Mouse (Mus musculus) stomach, postnatal 0 days (tissue): ENCODE measurements around the gene Lamtor2. TPM values are rescaled to one million over a fixed set of nuclear protein-coding genes. Genes with fewer than 3 reads are reported as not detected.
A peak's percentile ranks its signal among the peaks of the same experiment; 100 is the strongest.

Source experiments
- ATAC-seq: fragments of 200-750 bp; cut with Nextera tagmentation; 2 replicates; pipeline ENCODE4 v1.8.0; 2017; ENCODE audit not compliant: low FRiP score, low TSS enrichment
- DNase-seq: peaks from one replicate; pipeline ENCODE4 v3.0.0-alpha.2; 2016; ENCODE audit warnings: low spot score
- H3K27ac ChIP-seq: fragments of 300-500 bp; sonication (generic); replicated peaks from 2 replicates; pipeline ENCODE4 v1.5.1; 2014; ENCODE audit warnings: mild to moderate bottlenecking, control low read depth
- H3K27me3 ChIP-seq: fragments of 300-500 bp; sonication (generic); 2 replicates; pipeline ENCODE4 v1.6.1; 2014; ENCODE audit warnings: low read length; ENCODE audit not compliant: control insufficient read depth, insufficient read depth
- H3K36me3 ChIP-seq: fragments of 300-500 bp; sonication (generic); 2 replicates; pipeline ENCODE4 v1.6.1; 2014; ENCODE audit warnings: low read length, mixed read lengths; ENCODE audit not compliant: control insufficient read depth, insufficient read depth
- H3K4me1 ChIP-seq: fragments of 300-500 bp; sonication (generic); replicated peaks from 2 replicates; pipeline ENCODE4 v1.6.1; 2014; ENCODE audit warnings: antibody characterized with exemption; ENCODE audit not compliant: control insufficient read depth, insufficient read depth
- H3K4me2 ChIP-seq: fragments of 300-500 bp; sonication (generic); replicated peaks from 2 replicates; pipeline ENCODE4 v1.6.1; 2014; ENCODE audit warnings: low read depth, mild to moderate bottlenecking, control low read depth, moderate library complexity
- H3K4me3 ChIP-seq: fragments of 300-500 bp; sonication (generic); 2 replicates; pipeline ENCODE4 v1.5.1; 2014; ENCODE audit warnings: low read depth, low read length, control low read depth
- H3K9ac ChIP-seq: fragments of 300-500 bp; sonication (generic); 2 replicates; pipeline ENCODE4 v1.6.1; 2014; ENCODE audit warnings: mild to moderate bottlenecking, low read length, control low read depth, mixed read lengths
- H3K9me3 ChIP-seq: fragments of 300-500 bp; sonication (generic); 2 replicates; pipeline ENCODE4 v1.6.1; 2016; ENCODE audit warnings: low read length; ENCODE audit not compliant: control insufficient read depth
- CTCF ChIP-seq: IDR thresholded peaks from 2 replicates; pipeline ENCODE4 v1.5.1; 2016; ENCODE audit warnings: antibody characterized with exemption, low read depth, mild to moderate bottlenecking, moderate library complexity
- EP300 ChIP-seq: optimal IDR thresholded peaks from 2 replicates; pipeline ENCODE3; 2016; ENCODE audit warnings: antibody characterized with exemption
- whole genome bisulfite sequencing: fragments of 180-500 bp; shearing (Covaris S2); extraction: QIAGEN DNeasy Blood & Tissue Kit; methylation state at CpG from one replicate; pipeline ENCODE4 v1.1.7; 2014; 5-methylcytosine and 5-hydroxymethylcytosine counted together
- polyA plus RNA-seq: library from polyadenylated mRNA; unstranded; fragments of >200 nt; fragmentation: Nextera tagmentation; extraction: Ambion mirVana; gene quantifications from 2 replicates; pipeline ENCODE4 v1.2.1, GENCODE M21; 2015

Lamtor2 gene
- polyA plus RNA-seq, 1 experiment from 2014 or later, result 157 TPM

DNA sequence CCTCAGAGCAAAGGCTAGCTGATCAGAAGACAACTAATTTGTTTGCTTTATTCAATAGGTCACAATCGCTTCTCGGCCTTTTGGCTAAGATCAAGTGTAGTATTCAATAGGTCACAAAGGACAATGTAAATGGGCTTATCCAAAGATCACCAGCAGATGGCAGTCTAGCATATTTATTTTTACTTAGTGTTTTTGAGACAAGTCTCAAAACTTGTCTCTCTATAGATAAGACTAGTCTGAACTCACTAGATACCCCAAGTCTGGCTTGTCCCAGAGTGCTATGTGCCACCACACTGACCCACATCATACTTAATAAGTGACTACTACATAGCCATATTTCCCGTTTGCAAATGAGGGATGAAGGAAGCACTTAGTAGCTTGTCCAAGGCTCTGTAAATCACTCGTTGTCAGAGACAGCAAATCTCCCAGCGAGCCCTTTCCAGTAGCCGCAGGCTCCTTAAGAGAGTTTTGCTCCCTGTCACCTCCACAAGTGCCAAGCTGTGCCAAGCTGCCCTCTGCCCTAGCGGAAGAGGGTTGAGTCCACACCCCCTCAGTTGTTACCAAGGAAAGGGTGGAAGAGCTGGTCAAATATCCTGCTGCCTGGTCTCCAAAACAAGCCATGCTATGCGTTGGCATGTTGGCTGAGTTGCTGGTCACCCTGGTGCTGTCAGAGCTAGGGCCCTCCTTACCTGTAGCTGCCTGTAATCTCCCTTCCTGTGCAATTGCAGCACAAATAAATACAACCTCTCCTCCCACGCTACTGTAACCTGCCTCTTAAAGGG lies 39.3 kb upstream of the Lamtor2 start:
- Histone ChIP-seq H3K4me3 (no peak overlapping the region; the same call in 1 of the 2 replicates), H3K9ac (peak overlapping the region; percentile 18; the same call in 1 of the 2 replicates), H3K9me3 (no peaks in the 10 kb centered on the region)

DNA sequence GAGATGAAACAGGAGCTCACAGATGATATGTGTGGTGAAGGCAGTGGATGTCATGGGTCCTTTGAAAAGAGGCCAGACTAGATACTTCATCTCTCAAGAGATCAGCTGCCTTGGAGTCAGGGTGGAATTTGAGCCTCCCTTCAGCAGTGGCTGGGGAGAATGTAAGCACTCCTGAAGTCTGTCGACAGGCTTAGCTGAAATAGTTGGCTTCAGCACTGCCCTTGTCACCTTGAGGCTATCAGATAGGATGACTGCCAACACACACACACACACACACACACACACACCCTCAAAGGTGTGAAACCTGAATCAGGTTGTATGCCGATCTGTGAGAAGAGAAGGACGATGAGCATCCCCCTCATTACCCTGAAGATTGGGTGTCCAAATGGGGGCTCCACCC lies 38.2 kb upstream of the Lamtor2 start:
- no peaks in the 10 kb centered on the region for H3K9me3 ChIP-seq
- no peaks in the 10 kb centered on the region for H3K27me3 ChIP-seq
- DNase-seq (peak; percentile 56), ATAC-seq (peak; percentile 45)
- no peak overlapping the region for H3K4me3 ChIP-seq
- H3K4me2 ChIP-seq, result no peak overlapping the region
- 32% methylated on average over 3 of the region's 3 CpGs for WGBS
- H3K36me3 ChIP-seq, result peaks cover 16% of the 10 kb centered on the region
- TF ChIP-seq EP300, result no peak
- H3K4me1 ChIP-seq, result peaks cover 7% of the 10 kb centered on the region; the same call in 1 of the 2 replicates
- no peak overlapping the region for H3K9ac ChIP-seq
- H3K27ac ChIP-seq, result no peak overlapping the region

More for the DNA sequence above, 39.3 kb upstream of the Lamtor2 start:
- Histone ChIP-seq H3K36me3 (peaks cover 11% of the 10 kb centered on the region), H3K27me3 (no peaks in the 10 kb centered on the region), H3K4me2 (peak overlapping the region; percentile 28), H3K4me1 (peaks cover 7% of the 10 kb centered on the region; the same call in 1 of the 2 replicates), H3K27ac (peak overlapping the region; percentile 49)
- 20% methylated on average over 9 of the region's 9 CpGs for WGBS
- DNase-seq (peak; percentile 56), ATAC-seq (peak; percentile 67)
- TF ChIP-seq EP300 (no peak), CTCF (peak; percentile 75)

DNA sequence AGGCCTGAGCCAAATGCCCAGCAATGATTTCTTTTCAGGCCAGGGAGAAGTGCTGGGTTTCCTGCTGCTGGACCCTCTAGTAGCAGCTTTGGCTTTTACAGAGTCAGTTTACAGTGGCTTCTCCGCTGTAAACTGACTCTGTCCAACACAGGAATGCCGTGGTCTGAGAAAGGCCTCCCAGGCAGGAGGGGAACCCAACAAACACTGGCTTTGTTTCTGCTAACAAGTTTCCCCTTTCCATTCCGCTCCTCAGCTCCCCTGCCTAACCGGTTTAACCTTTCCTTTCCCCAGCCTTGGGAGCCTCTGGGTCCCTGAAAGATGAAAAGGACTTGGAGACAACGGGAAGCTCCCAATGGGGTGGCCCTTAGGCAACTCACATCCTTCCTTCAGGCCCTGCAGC lies 37.4 kb upstream of the Lamtor2 start:
- H3K36me3 ChIP-seq, result peaks cover 16% of the 10 kb centered on the region
- H3K4me2 ChIP-seq, result no peak overlapping the region
- 25% methylated on average over 5 of the region's 5 CpGs for WGBS
- ATAC-seq (no peak), DNase-seq (peak; percentile 22)
- H3K9ac ChIP-seq, result no peak overlapping the region
- no peaks in the 10 kb centered on the region for H3K27me3 ChIP-seq
- H3K4me3 ChIP-seq, result no peak overlapping the region
- H3K27ac ChIP-seq, result no peak overlapping the region
- peaks cover 7% of the 10 kb centered on the region; the same call in 1 of the 2 replicates for H3K4me1 ChIP-seq
- H3K9me3 ChIP-seq, result no peaks in the 10 kb centered on the region
- TF ChIP-seq EP300 (no peak), CTCF (no peak)

GRCm38 (mm10) chr3:88586640-88587039 lies 33.8 kb upstream of the Lamtor2 start:
- Histone ChIP-seq H3K9ac (no peak overlapping the region), H3K27me3 (no peaks in the 10 kb centered on the region), H3K36me3 (peaks cover 21% of the 10 kb centered on the region), H3K4me1 (no peaks in the 10 kb centered on the region), H3K4me2 (no peak overlapping the region), H3K9me3 (no peaks in the 10 kb centered on the region), H3K27ac (no peak overlapping the region), H3K4me3 (no peak overlapping the region)
- 89% methylated on average over 5 of the region's 5 CpGs for WGBS
- DNase-seq (no peak), ATAC-seq (no peak)
- TF ChIP-seq CTCF (no peak), EP300 (no peak)

DNA sequence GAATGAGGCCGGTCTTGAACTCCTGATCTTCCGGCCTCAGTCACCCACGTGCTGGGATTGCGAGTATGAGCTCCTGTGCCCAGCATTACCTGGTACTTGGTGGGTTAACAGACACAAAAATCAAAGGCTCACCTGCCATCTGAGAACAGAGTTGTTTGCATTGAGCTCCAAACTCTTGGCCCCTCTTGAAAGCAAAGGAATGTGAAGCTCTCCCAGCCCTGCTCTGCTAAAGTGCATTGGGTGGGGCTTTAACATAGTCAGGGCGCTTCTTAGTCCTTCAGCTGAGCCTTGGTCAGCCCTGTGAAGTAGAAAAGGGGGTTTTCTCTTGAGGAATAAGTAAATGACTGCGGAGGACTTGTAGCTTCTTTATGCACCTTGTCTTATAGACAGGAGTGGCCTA lies 32.9 kb upstream of the Lamtor2 start:
- Histone ChIP-seq H3K9ac (no peak overlapping the region), H3K9me3 (no peaks in the 10 kb centered on the region), H3K4me3 (no peak overlapping the region), H3K4me2 (no peak overlapping the region), H3K27ac (no peak overlapping the region), H3K4me1 (no peaks in the 10 kb centered on the region), H3K36me3 (peaks cover 21% of the 10 kb centered on the region), H3K27me3 (no peaks in the 10 kb centered on the region)
- TF ChIP-seq CTCF, result no peak
- no peak for TF ChIP-seq EP300
- 81% methylated on average over 6 of the region's 6 CpGs for WGBS
- ATAC-seq (no peak), DNase-seq (no peak)

DNA sequence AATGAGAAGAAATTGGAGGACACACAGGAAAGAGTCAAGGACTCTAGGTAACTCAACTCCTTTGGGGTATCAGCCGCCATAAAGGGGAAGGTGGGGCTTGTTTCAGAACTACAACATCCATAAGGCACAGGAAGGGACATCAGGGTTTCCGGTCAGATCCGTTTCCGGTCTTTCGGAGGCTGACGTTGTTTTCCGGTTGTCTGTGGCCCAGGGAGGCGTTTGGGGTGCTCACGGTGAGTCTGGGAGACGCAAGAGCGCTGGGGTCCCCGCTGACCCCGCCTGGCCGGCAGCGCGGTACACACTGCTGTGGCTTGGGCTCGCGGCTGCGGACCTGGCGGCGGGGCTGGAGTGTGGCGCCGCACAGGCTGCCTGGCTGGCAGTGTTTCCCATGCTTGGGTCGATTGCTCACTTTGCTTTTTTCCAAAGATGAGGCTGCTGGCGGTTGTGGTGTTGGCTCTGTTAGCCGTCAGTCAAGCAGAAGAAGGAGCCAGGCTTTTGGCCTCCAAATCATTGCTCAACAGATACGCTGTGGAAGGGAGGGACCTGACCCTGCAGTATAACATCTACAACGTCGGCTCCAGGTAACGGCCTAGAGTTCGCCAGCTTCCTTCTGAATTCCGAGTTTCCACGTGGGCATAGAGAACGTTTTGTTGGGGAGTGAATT lies 26.7 kb upstream of the Lamtor2 start:
- H3K9ac ChIP-seq, result peak overlapping the region; percentile 88
- H3K4me3 ChIP-seq, result peak overlapping the region; percentile 88
- H3K4me2 ChIP-seq, result peak overlapping the region; percentile 70
- no peaks in the 10 kb centered on the region for H3K9me3 ChIP-seq
- H3K36me3 ChIP-seq, result peaks cover 5% of the 10 kb centered on the region; the same call in 1 of the 2 replicates
- under 1% methylated on average over 34 of the region's 34 CpGs for WGBS
- TF ChIP-seq EP300, result no peak
- no peak for TF ChIP-seq CTCF
- H3K4me1 ChIP-seq, result no peaks in the 10 kb centered on the region; the same call in 1 of the 2 replicates
- DNase-seq (peak; percentile 80), ATAC-seq (peak; percentile 82)
- no peaks in the 10 kb centered on the region for H3K27me3 ChIP-seq
- peak overlapping the region; percentile 70 for H3K27ac ChIP-seq
